ENCODE assay signal across 19 mouse cellular contexts in the genomic region with DNA sequence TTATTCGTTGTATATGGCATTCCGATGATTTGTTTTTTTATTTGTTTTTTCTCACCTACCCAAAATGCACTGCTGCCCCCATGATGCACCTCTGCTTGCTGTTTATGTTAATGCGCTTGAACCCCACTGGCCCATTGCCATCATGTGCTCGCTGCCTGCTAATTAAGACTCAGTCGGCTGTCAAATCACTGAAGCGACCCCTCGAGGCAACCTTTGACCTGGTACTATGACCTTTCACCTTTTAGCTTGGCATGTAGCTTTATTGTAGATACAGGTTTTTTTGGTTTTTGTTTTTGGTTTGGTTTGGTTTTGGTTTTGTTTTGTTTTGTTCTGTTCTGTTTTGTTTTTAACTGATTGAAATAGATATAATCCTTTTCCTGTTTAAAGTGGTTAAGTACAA.
A peak's percentile ranks its signal among the peaks of the same experiment; 100 is the strongest.
DNase-seq lines count a peak whose midpoint lies in the region; ATAC-seq lines count a peak whose summit lies in the region.
"Had no signal": no experiment of that assay in that cellular context is flagged by ENCODE, and none has a peak within 500 bp of the region (broad histone marks: within the 10 kb centered on the region; RNA-seq: fewer than 3 reads in every experiment).

No protein-coding gene starts in this region.

- no peaks in the 10 kb centered on the region for H3K4me1 ChIP-seq in forebrain, embryonic 11.5 days (replicated peaks; ENCODE audit: control insufficient read depth, insufficient read depth, low read length)
- H3K4me1 ChIP-seq: forebrain, embryonic 12.5 days; neural tube, embryonic 12.5 days had no signal

- no peak overlapping the region for H3K9ac ChIP-seq in forebrain, embryonic 11.5 days (ENCODE audit: low read length)
- H3K9ac ChIP-seq: forebrain, embryonic 12.5 days; heart, embryonic 15.5 days; limb, embryonic 13.5 days; liver, embryonic 15.5 days; midbrain, embryonic 13.5 days; neural tube, embryonic 12.5 days had no signal

- 90% methylated on average over 7 of the region's 7 CpGs for WGBS in forebrain, embryonic 11.5 days

- no peaks in the 10 kb centered on the region for H3K9me3 ChIP-seq in forebrain, embryonic 11.5 days (ENCODE audit: control insufficient read depth, low read length)
- H3K9me3 ChIP-seq: forebrain, embryonic 12.5 days; heart, embryonic 15.5 days; limb, embryonic 13.5 days; liver, embryonic 15.5 days; midbrain, embryonic 13.5 days; neural tube, embryonic 12.5 days had no signal

- H3K4me3 ChIP-seq in forebrain, embryonic 11.5 days (ENCODE audit: low read depth, low read length): no peak overlapping the region
- H3K4me3 ChIP-seq: forebrain, embryonic 12.5 days; heart, adult 2 months; heart, embryonic 15.5 days; limb, embryonic 13.5 days; liver, embryonic 15.5 days; midbrain, embryonic 13.5 days; neural tube, embryonic 12.5 days had no signal

- no peak overlapping the region for H3K27ac ChIP-seq in forebrain, embryonic 11.5 days (ENCODE audit: low read depth, low read length)
- H3K27ac ChIP-seq: forebrain, embryonic 12.5 days; heart, adult 2 months; limb, embryonic 13.5 days; liver, embryonic 15.5 days; midbrain, embryonic 13.5 days; neural tube, embryonic 12.5 days had no signal

- H3K36me3 ChIP-seq in forebrain, embryonic 11.5 days (ENCODE audit: control insufficient read depth, insufficient read depth, low read length): no peaks in the 10 kb centered on the region
- H3K36me3 ChIP-seq: forebrain, embryonic 12.5 days; midbrain, embryonic 13.5 days had no signal

- peak; percentile 68 for DNase-seq in kidney, adult 9 months
- DNase-seq in kidney, adult 18-20 months: no peak
- peak; percentile 46 for DNase-seq in CD4-positive helper T cell, adult 2 months (ENCODE audit: low read depth, low spot score)
- DNase-seq in induced T-regulatory cell, adult 2 months (ENCODE audit: low read depth): peak; percentile 66
- DNase-seq in frontal cortex, postnatal 25 days (ENCODE audit: low spot score in 2 of 2): no peak
- no peak for DNase-seq in forebrain, embryonic 11.5 days (ENCODE audit: low spot score)
- DNase-seq: adrenal gland, adult 2 months; cerebellum, adult 8-10 months; lung, postnatal 10 days; spleen, adult 18-20 months; thymus, adult 2 months had no signal

- H3K27me3 ChIP-seq in forebrain, embryonic 11.5 days (ENCODE audit: control insufficient read depth, insufficient read depth, low read length): no peaks in the 10 kb centered on the region
- H3K27me3 ChIP-seq: forebrain, embryonic 12.5 days; heart, embryonic 15.5 days; limb, embryonic 13.5 days; liver, embryonic 15.5 days; midbrain, embryonic 13.5 days; neural tube, embryonic 12.5 days had no signal

- peak; percentile 12 for ATAC-seq in CD4-positive, CD25-positive, alpha-beta regulatory T cell, adult 4 months
- ATAC-seq in forebrain, embryonic 11.5 days (replicated peaks; ENCODE audit: low FRiP score): no peak
- ATAC-seq: midbrain, embryonic 13.5 days had no signal

- H3K4me2 ChIP-seq in forebrain, embryonic 11.5 days (ENCODE audit: low read depth, low read length, severe bottlenecking): no peak overlapping the region
- H3K4me2 ChIP-seq: forebrain, embryonic 12.5 days; heart, embryonic 15.5 days; limb, embryonic 13.5 days; liver, embryonic 15.5 days; midbrain, embryonic 13.5 days; neural tube, embryonic 12.5 days had no signal

Comparison
In these comparisons a context has a peak if more than half of its experiments do, and no peak if none do; other contexts are left out.
1. DNase-seq: peak in kidney, adult 9 months (single experiment), CD4-positive helper T cell, adult 2 months (single experiment) and induced T-regulatory cell, adult 2 months (single experiment); none in kidney, adult 18-20 months (single experiment), frontal cortex, postnatal 25 days (0 of 2) and forebrain, embryonic 11.5 days (single experiment).